Mouse (Mus musculus) fat pad, adult 2 months (tissue): ENCODE measurements around the gene Fhod1.
A peak's percentile ranks its signal among the peaks of the same experiment; 100 is the strongest.

Source experiments
- DNase-seq: peaks from one replicate; pipeline ENCODE4 v3.0.0-alpha.2; 2011; ENCODE audit warnings: low read depth, low spot score; ENCODE audit errors: extremely low read depth

Gene Fhod1

DNA sequence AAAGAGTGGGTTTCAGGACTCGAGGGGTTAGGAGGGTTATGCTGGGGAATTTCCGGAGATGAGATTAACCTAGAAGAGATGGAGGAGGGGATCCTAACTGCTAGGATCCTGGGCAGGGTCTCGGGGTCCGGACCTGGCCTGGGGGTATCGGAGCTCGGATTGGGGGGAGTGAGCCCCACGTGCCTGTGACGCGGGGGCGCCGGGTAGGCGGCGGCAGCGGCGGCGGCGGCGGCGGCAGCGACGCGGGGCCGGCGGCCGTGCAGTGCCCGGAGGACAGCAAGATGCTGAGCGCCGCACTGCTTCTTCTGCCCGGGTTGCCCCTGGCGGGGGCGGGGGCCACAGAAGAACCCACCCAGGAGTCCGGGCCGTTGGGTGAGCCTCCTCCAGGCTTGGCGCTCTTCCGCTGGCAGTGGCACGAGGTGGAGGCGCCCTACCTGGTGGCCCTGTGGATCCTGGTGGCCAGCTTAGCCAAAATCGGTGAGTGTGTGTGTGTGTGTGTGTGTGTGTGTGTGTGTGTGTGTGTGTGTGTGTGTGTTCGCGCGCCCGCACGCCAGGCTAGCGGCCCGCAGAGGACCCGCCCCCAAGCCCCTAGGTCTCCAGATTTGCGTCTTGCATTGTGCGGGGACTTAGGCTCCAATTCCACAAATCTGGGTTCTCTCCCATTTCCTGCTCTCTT is 1.5 kb upstream of the Fhod1 start:
- DNase-seq = no peak

DNA sequence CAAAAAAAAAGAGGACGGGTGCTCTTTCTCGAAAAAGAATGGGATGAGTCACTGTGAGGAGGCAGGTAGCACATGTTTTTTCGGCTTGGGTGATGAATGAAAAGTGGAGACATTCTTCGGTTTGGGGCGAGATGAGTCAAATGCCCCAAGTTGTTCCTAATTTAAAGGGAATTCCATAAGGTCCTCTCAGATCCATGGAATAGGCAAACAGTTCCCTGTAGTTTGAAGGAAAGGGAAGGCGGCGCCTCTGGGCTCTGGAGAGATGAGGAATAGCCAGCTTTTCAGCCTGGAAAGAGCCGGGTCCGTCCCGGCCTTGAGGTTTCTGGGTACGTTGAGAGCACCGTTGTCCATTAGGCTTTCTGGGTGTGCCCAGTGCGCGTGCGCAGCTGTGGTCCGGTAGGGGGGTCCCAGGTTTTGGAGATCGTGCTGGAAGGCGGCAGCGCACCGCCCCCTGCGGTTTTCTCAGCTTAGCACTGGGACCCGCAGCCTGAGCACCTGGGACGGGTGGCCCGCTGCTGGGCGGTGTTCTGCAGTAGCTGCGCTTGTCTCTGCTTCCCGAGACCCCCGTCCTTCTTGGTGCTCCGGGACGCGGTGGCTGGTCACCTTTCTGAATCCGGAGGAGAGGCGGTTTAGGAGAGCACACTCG is 820 bp upstream of the Fhod1 start, which contains the start of gene Slc9a5:
Gene Slc9a5, plus strand, starts transcription at position 394 of the 646 bp plus-strand sequence.
- DNase-seq = no peak

DNA sequence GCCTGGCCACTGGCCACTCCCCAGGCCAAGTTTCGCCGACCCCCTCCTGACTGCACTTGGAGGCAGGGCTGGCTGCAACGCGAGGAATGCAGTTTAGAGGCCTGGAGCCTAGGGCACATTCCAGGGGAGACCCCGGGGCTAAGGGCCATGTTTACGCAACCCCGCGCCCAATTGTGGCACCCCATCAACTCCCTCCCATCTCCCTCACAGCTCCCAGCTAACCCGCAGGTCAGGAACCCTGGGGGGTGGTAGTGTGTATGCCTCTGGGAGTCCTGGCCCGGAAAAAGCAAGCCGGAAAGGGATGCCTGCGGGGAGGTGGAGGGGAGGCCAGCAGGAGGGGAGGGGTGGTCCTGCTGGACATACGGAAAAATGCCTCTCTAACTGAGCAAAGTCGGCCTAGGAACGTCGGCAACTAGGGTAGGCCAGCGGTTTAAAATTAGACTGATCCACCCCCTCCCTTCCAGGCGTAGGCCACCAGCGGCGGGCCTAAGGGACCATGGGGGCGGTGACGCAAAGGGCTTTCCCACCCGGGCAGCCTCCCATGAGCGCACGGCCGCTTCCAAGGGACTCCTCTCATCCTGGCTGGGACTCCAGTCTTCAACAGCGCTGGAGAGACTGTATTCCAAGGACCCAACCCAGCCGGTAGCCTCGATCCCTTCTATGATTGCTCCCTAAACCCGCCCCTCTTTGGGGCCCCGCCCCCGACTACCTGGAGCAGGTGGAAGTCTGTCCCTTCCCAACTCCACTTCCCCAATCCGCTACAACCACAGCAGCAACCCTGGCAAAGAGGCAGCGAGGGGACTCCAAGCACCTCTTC is 934 bp downstream of the Fhod1 start:
- no peak for DNase-seq

GRCm38 (mm10) chr8:105345061-105345975 is 2.4 kb downstream of the Fhod1 start:
- DNase-seq = peak; percentile 55

GRCm38 (mm10) chr8:105343791-105344574 is 3.8 kb downstream of the Fhod1 start:
- peak; percentile 78 for DNase-seq

- DNase-seq = no peak
Observed at GRCm38 (mm10) chr8:105342768-105343167, 5.0 kb downstream of the Fhod1 start.

DNA sequence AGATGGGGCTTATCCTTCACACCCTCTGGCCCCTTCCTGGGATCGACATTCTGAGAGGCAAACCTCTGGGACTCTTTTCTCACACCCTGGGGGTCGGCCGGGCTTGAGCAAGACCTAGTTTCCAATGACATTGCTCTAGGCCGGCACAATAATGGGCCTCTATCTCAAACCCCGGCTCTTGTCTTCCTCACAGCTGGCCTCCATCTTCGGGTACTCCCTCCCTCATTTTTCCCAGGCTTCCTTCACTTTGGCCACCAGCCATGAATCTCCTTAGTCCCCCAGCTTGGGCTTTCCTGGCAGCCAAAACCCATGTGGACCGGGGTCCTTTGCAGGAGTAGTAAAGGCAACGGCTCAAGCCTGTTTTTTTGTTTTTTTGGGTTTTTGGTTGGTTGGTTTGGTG is 6.4 kb downstream of the Fhod1 start:
- no peak for DNase-seq

GRCm38 (mm10) chr8:105339886-105340635 is 7.7 kb downstream of the Fhod1 start:
- DNase-seq = peak; percentile 62

GRCm38 (mm10) chr8:105338992-105339391 is 8.8 kb downstream of the Fhod1 start:
- no peak for DNase-seq

- no peak for DNase-seq
Observed at GRCm38 (mm10) chr8:105336373-105337130, 11.2 kb downstream of the Fhod1 start.

GRCm38 (mm10) chr8:105332523-105332922 is 15.2 kb downstream of the Fhod1 start:
- no peak for DNase-seq

- no peak for DNase-seq
Observed at GRCm38 (mm10) chr8:105331931-105332330, 15.8 kb downstream of the Fhod1 start.

DNA sequence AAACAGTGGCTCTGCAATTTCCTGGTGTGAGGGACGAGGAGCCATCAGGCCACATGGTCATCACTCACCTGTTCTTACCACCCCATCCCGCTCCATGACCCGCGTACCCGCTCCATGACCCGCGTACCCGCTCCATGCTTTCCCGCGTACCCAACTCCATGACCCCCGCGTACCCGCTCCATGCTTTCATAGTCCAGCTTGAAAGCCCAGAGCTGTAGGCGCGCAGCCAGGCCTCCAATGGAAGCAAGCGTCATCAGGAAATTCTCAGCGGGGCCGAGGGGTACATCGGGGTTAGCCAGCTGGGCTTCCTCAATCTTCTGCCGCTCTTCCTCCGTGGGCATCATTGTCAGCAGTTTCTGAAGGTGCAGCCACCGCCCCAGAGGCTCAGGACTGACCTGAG is 16.3 kb downstream of the Fhod1 start:
- DNase-seq = no peak

GRCm38 (mm10) chr8:105330325-105330724 is 17.4 kb downstream of the Fhod1 start:
- no peak for DNase-seq

DNA sequence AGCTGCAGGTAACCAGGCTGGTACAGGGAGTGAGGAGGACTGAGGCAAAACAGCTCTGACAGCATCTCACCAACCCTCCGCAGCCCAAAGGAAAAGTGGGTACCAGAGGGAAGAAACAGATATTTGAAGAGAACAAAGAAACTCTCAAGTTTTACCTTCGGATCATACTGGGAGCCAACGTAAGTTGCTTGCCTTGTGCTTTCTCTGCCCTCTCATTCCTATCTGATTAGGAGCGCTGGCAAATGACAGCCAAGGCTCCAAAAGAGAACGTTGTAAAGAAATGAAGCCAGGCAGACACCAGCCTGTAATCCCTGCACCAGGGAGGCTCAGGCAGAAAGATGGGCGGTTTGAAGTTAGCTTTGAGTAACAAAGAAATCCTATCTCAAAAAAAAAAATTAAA is 20.8 kb downstream of the Fhod1 start:
- no peak for DNase-seq

- DNase-seq = no peak
Observed at GRCm38 (mm10) chr8:105326141-105326672, 21.5 kb downstream of the Fhod1 start, which contains the start of the genes Lrrc29 and Tmem208. TSS of gene Lrrc29 (minus strand) at chr8:105326278. TSS of gene Tmem208 (plus strand) at chr8:105326354.

DNA sequence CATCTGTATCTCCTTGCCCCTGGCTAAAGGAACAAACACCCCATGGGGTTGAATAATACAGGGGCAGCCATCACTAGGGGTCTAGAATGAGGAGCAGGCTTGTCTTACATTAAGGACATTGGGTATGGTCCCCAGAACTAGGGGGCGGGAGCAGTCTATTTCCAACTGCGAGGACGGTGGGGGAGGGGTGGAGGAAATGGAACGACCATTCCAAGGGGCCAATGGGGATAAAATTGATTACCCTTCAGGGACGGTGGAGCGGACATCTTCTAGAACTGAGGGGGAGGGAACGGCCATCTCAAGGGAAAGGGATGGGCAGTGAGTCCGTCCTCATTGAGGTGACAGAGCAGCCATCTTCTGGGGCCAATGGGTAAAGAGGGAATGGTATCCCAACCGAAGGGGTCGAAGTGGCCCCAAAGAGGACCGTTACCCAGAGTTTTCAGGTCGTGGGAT is 22.1 kb downstream of the Fhod1 start:
- no peak for DNase-seq

- DNase-seq = no peak
Observed at GRCm38 (mm10) chr8:105323183-105323582, 24.6 kb downstream of the Fhod1 start.
